Mouse (Mus musculus) heart, postnatal 0 days (tissue): Measurements from ENCODE around the gene Raver1.

Experiments
- CTCF ChIP-seq: IDR thresholded peaks from 2 replicates; pipeline ENCODE4 v1.5.1; 2016; ENCODE audit warnings: antibody characterized with exemption, control low read depth, low read depth
- EP300 ChIP-seq: IDR thresholded peaks from 2 replicates; pipeline ENCODE4 v1.6.1; 2016; ENCODE audit warnings: antibody characterized with exemption, low read depth

DNA sequence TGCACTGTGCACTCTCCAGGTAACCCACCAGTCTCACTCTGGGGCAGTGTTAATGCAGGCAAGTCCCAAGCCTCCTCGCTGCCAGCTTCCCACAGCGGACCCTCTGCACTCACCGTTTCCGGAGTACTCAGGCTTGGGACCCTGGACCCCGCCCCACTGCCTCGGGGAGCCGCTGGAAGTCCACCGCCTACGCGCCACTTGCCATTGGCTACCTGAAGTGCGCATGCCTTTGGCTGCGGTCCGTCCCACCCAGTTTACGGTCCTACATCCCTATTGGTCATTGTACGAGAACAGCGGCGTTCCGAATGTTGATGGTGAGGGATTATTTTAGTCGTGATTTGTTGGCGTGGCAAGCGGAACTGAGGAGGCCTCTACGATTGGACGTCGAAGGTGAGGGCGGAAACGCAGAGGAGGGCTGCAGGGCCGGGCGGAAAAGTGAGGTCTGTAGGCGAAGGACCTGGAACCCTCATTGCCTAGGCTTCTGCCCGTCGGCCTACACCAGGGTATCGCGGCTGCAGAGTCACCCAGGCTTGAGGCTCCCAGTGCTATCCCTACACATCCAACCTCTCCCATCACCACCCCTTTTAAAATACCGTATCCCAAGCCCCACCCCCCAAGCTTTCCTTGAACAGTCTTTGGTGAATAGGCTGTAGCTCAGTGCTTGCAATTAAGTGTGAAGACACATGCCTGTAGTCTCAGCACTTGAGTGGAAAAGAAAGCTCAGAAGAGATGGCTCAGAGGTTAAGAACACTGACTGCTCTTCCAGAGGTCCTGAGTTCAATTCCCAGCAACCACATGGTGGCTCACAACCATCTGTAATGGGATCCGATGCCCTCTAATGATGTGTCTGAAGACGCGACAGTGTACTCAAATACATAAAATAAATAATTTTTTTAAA lies 39.5 kb upstream of the Raver1 start, which contains the start of gene Tyk2:
- no peak for TF ChIP-seq CTCF
- no peak for TF ChIP-seq EP300
